Mouse (Mus musculus) embryonic facial prominence, embryonic 13.5 days (tissue): ENCODE data around the gene Trpm2. TPM values are rescaled to one million over a fixed set of nuclear protein-coding genes. Genes with fewer than 3 reads are reported as not detected.

Experiments used
- ATAC-seq: fragments of 200-750 bp; cut with Nextera tagmentation; 2 replicates; pipeline ENCODE4 v1.8.0; 2017; ENCODE audit warnings: low read depth; ENCODE audit not compliant: insufficient number of reproducible peaks, insufficient read depth, low FRiP score, low TSS enrichment
- H3K27ac ChIP-seq: fragments of 300-500 bp; sonication (generic); 2 replicates; pipeline ENCODE4 v1.5.1; 2015; ENCODE audit warnings: moderate library complexity, mild to moderate bottlenecking, inconsistent platforms
- H3K27me3 ChIP-seq: fragments of 300-500 bp; sonication (generic); 2 replicates; pipeline ENCODE4 v1.6.1; 2015; ENCODE audit warnings: mild to moderate bottlenecking, inconsistent platforms
- H3K36me3 ChIP-seq: fragments of 300-500 bp; sonication (generic); 2 replicates; pipeline ENCODE4 v1.6.1; 2015; ENCODE audit warnings: mild to moderate bottlenecking, inconsistent platforms
- H3K4me1 ChIP-seq: fragments of 300-500 bp; sonication (generic); 2 replicates; pipeline ENCODE4 v1.6.1; 2015; ENCODE audit warnings: inconsistent platforms
- H3K4me2 ChIP-seq: fragments of 300-500 bp; sonication (generic); 2 replicates; pipeline ENCODE4 v1.6.1; 2015; ENCODE audit warnings: moderate library complexity, mild to moderate bottlenecking, inconsistent platforms
- H3K4me3 ChIP-seq: fragments of 300-500 bp; sonication (generic); 2 replicates; pipeline ENCODE4 v1.5.1; 2015; ENCODE audit warnings: mild to moderate bottlenecking, inconsistent platforms
- H3K9ac ChIP-seq: fragments of 300-500 bp; sonication (generic); 2 replicates; pipeline ENCODE4 v1.6.1; 2015; ENCODE audit warnings: mild to moderate bottlenecking, inconsistent platforms
- H3K9me3 ChIP-seq: fragments of 300-500 bp; sonication (generic); 2 replicates; pipeline ENCODE4 v1.6.1; 2016; ENCODE audit warnings: inconsistent platforms
- WGBS: fragments of 180-500 bp; shearing (Covaris S2); methylation state at CpG from one replicate; pipeline ENCODE4 v1.1.7; 2015; ENCODE audit warnings: mixed read lengths; 5-methylcytosine and 5-hydroxymethylcytosine counted together
- polyA plus RNA-seq: library from polyadenylated mRNA; unstranded; fragments of >200 nt; fragmentation: Nextera tagmentation; extraction: Ambion mirVana; gene quantifications from 2 replicates; pipeline ENCODE4 v1.2.1, GENCODE M21; 2015

Trpm2 gene
- polyA plus RNA-seq, 1 experiment from 2014 or later = 0.21 TPM

- Histone ChIP-seq H3K27ac (peak overlapping the region; percentile 16; the same call in 1 of the 2 replicates), H3K27me3 (no peaks in the 10 kb centered on the region), H3K36me3 (no peaks in the 10 kb centered on the region), H3K4me1 (no peaks in the 10 kb centered on the region), H3K4me3 (peak overlapping the region; percentile 19), H3K9ac (0 out of 2 replicates have a peak overlapping the region, but pooled peaks have one; percentile 27), H3K4me2 (peak overlapping the region; percentile 46), H3K9me3 (no peaks in the 10 kb centered on the region)
- WGBS = 32% methylated on average over 14 of the region's 14 CpGs
- ATAC-seq = peak; percentile 53
Observed at GRCm38 (mm10) chr10:77864067-77864761, 106.1 kb downstream of the Trpm2 start.

DNA sequence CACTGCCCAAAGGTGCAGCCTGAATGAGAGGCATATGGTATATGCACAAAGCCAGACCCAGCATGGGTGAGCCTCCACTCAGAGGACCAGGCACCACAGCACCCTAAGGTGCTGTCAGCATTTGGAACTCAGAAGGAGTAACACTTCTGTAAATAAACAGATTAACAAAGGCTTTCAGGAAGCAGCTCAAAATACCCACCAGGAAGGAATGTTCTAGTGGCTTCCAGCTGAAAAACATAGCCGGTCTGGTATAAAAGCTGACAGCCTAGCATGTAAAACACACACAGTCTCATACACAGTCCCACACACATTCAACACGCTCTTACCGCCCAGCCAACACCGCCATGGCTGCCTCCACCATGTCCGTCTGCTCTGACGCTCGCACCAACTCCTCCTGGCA is 108.7 kb downstream of the Trpm2 start, which contains the start of gene Gm3285:
Gm3285 (plus strand) TSS at position 301 of the 400 bp plus-strand sequence.
- no peak for ATAC-seq
- H3K27me3 ChIP-seq = no peaks in the 10 kb centered on the region
- no peaks in the 10 kb centered on the region for H3K4me1 ChIP-seq
- no peak within 1 kb of the TSS for H3K9ac ChIP-seq
- no peak within 1 kb of the TSS for H3K4me2 ChIP-seq
- H3K27ac ChIP-seq = no peak within 1 kb of the TSS
- H3K4me3 ChIP-seq = no peak within 1 kb of the TSS
- no peaks in the 10 kb centered on the region for H3K36me3 ChIP-seq
- 54% methylated on average over 7 of the region's 7 CpGs for WGBS
- peaks cover 6% of the 10 kb centered on the region; the same call in 1 of the 2 replicates for H3K9me3 ChIP-seq

Other genes starting within 250 kb of the Trpm2 start
- gene Krtap12-1, start 250.0 kb downstream of the Trpm2 start, polyA plus RNA-seq = not detected in 2 replicates
- gene Gm10100, start 244.1 kb downstream of the Trpm2 start, polyA plus RNA-seq = not detected in 2 replicates
- gene Gm18596, start 227.9 kb downstream of the Trpm2 start, polyA plus RNA-seq = not detected in 2 replicates
- gene Gm9736, start 219.2 kb downstream of the Trpm2 start, polyA plus RNA-seq = 0.42 TPM in 1 of 2 replicates, not detected in the other
- not detected in 2 replicates for gene Gm3233, start 210.9 kb downstream of the Trpm2 start, polyA plus RNA-seq
- not detected in 2 replicates for gene Gm3238, start 199.2 kb downstream of the Trpm2 start, polyA plus RNA-seq
- not detected in 2 replicates for gene Gm7138, start 193.6 kb downstream of the Trpm2 start, polyA plus RNA-seq
- not detected in 2 replicates for gene Gm3250, start 188.0 kb downstream of the Trpm2 start, polyA plus RNA-seq
- gene Gm7137, start 182.4 kb downstream of the Trpm2 start, polyA plus RNA-seq = not detected in 2 replicates
- not detected in 2 replicates for gene Gm9639, start 175.5 kb downstream of the Trpm2 start, polyA plus RNA-seq
- not detected in 2 replicates for gene Gm19668, start 171.4 kb downstream of the Trpm2 start, polyA plus RNA-seq
- gene Gm9507, start 158.7 kb downstream of the Trpm2 start, polyA plus RNA-seq = not detected in 2 replicates
- not detected in 2 replicates for gene Gm2696, start 155.9 kb downstream of the Trpm2 start, polyA plus RNA-seq
- not detected in 2 replicates for gene Krtap10-4, start 143.5 kb downstream of the Trpm2 start, polyA plus RNA-seq
- not detected in 2 replicates for gene Krtap10-10, start 134.6 kb downstream of the Trpm2 start, polyA plus RNA-seq
- gene Gm36176, start 123.8 kb downstream of the Trpm2 start, polyA plus RNA-seq = not detected in 2 replicates
- gene Gm10318, start 117.7 kb downstream of the Trpm2 start, polyA plus RNA-seq = not detected in 2 replicates
- gene Gm3285, start 108.6 kb downstream of the Trpm2 start, polyA plus RNA-seq = not detected in 2 replicates
- gene Lrrc3, start 68.0 kb downstream of the Trpm2 start, polyA plus RNA-seq = 4.2 and 5.1 TPM in 2 replicates
- 28.6 and 31.7 TPM in 2 replicates for gene 1810043G02Rik, start 8.0 kb upstream of the Trpm2 start, polyA plus RNA-seq
- 140 and 145 TPM in 2 replicates for gene Pfkl, start 39.5 kb upstream of the Trpm2 start, polyA plus RNA-seq
- gene Dnmt3l, start 71.4 kb upstream of the Trpm2 start, polyA plus RNA-seq = 0.44 and 0.56 TPM in 2 replicates
- gene Aire, start 73.0 kb upstream of the Trpm2 start, polyA plus RNA-seq = 0.39 and 0.59 TPM in 2 replicates
- gene Icosl, start 98.7 kb upstream of the Trpm2 start, polyA plus RNA-seq = 3.0 and 4.4 TPM in 2 replicates
- 35.3 and 38.9 TPM in 2 replicates for gene D10Jhu81e, start 199.2 kb upstream of the Trpm2 start, polyA plus RNA-seq
- gene Pwp2, start 214.6 kb upstream of the Trpm2 start, polyA plus RNA-seq = 19.4 and 20.4 TPM in 2 replicates